Mouse (Mus musculus): ENCODE results near the gene Cadm3. TPM values are rescaled to one million over a fixed set of nuclear protein-coding genes. Genes with fewer than 3 reads are reported as not detected.

Gene Cadm3
- polyA plus RNA-seq, 1 experiment from 2014 or later = 6.1 TPM

DNA sequence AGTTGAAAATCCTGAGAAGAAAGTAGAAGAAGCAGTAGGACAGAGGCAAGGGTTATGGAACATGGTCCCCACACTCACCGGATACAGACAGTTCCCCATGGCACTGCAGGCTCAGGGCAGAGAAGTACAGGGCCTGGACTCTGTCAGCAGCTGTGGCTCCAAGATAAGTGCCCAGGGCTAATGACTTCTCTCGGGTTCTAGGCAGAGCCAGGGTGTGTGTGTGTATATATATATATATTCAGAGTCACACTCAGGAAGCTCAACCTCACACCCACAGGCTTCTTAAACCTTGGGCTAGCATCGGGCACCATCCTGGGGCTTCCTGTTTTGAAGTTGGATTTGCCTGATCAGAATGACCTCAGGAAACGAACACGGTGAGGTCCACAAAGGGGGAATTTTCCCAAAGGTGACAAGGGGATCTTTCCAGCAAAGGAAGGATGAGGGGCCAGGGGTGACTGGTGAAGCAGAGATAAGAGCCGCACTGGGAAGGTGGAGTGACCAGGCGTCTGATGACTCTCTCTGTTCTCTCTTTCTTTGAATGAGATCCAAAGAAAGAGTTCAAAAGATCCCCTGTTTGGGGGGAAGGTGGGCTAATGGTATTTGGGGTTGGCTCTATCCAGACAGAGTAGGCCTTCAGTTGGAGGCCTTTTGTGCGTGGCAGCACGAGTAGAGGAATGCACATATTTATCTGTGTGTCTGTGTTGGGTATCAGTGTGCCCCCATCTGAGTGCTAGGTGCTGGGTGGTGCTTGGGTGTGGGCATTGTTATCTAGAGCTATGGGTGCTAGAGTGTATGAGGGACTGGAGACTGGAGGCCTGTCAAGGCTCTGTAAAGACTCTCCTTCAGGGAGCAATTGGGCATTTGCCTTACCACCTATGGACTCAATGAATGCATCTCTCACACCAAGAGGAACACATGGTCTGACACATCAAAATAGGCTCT is 33.9 kb downstream of the Cadm3 start, which contains the start of gene Ackr1:
Gene Ackr1, minus strand, starts transcription at position 439 of the 942 bp plus-strand sequence.
- peak; percentile 21; the same call in 1 of the 2 replicates for ATAC-seq (ENCODE audit: insufficient number of reproducible peaks, insufficient read depth, low FRiP score, low TSS enrichment, low read depth)
- Histone ChIP-seq H3K4me3 (no peak within 1 kb of the TSS), H3K9ac (no peak within 1 kb of the TSS), H3K4me1 (peaks cover 12% of the 10 kb centered on the region), H3K4me2 (no peak within 1 kb of the TSS), H3K27me3 (no peaks in the 10 kb centered on the region), H3K36me3 (no peaks in the 10 kb centered on the region), H3K27ac (no peak within 1 kb of the TSS), H3K9me3 (no peaks in the 10 kb centered on the region)
- WGBS = 65% methylated on average over 9 of the region's 9 CpGs

DNA sequence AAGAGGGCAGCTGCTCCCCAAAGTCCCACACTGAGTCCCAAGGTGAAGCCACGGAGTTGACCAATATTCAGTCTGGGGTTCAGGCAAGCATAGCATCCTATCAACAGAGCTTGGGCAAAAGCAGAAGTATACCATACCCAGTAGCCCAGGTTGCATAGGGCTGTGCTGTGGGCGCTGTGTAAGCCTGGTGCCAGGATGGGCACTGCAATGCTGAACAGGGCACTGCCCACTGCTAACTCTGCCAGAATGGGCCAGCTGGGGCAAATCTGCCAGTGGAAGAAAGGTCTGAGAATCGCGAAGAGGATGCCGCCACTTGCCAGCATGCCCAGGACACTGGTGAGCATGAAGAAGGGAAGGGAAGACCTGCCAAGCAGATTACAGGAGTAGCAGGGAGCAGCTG is 35.1 kb downstream of the Cadm3 start:
- Histone ChIP-seq H3K9ac (no peak overlapping the region), H3K4me3 (no peak overlapping the region), H3K36me3 (no peaks in the 10 kb centered on the region), H3K4me2 (no peak overlapping the region), H3K27ac (no peak overlapping the region), H3K9me3 (no peaks in the 10 kb centered on the region), H3K4me1 (peaks cover 12% of the 10 kb centered on the region), H3K27me3 (no peaks in the 10 kb centered on the region)
- no peak for ATAC-seq (ENCODE audit: insufficient number of reproducible peaks, insufficient read depth, low FRiP score, low TSS enrichment, low read depth)
- 94% methylated on average over 5 of the region's 5 CpGs for WGBS

DNA sequence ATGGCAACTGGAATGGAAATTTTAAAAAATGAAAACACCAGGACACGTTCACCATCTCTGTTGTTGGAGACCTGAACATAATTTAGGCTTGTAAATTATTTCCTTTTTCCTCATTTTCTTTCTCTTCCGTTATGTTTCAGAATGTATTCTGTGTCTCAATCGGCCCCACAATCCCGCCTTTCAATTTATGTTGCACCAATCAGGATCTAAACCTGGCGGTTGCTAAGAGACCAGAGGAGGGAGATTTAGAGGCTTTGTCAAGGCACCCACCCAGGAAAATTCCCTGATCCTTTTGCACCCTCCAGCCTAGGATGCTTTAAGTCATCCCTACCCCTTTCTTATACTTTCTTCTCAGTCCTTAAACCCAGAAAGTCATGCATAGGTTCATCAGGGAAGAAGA is 37.8 kb downstream of the Cadm3 start:
- Histone ChIP-seq H3K9me3 (no peaks in the 10 kb centered on the region), H3K27me3 (no peaks in the 10 kb centered on the region), H3K27ac (no peak overlapping the region), H3K4me2 (no peak overlapping the region), H3K9ac (no peak overlapping the region), H3K4me1 (peaks cover 4% of the 10 kb centered on the region; the same call in 1 of the 2 replicates), H3K36me3 (no peaks in the 10 kb centered on the region), H3K4me3 (no peak overlapping the region)
- no peak for ATAC-seq (ENCODE audit: insufficient number of reproducible peaks, insufficient read depth, low FRiP score, low TSS enrichment, low read depth)
- WGBS = 70% methylated on average over 5 of the region's 5 CpGs

DNA sequence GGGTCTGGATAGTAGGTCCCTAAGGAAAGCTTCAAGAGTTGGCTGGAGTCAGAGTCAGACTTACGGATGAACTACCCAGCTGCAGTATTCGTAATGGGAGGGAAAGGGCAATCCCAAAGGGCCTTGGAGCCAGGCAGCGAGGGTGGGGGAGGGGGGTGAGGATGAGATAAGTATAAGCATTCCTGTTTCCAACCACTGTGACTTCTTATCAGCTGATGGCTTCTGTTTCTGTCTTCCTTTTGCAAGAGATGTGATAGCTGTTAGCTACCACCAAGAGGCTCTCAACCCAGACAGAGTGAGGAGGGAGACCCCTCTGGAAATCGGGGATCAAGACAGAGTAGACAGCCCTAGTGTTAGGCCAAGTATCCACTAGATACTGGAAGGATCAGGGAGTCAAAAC is 38.3 kb downstream of the Cadm3 start:
- H3K27me3 ChIP-seq = no peaks in the 10 kb centered on the region
- H3K36me3 ChIP-seq = no peaks in the 10 kb centered on the region
- H3K9me3 ChIP-seq = no peaks in the 10 kb centered on the region
- no peak overlapping the region for H3K4me3 ChIP-seq
- H3K9ac ChIP-seq = no peak overlapping the region
- 44% methylated on average over 4 of the region's 4 CpGs for WGBS
- H3K4me2 ChIP-seq = no peak overlapping the region
- no peak overlapping the region for H3K27ac ChIP-seq
- no peak for ATAC-seq (ENCODE audit: insufficient number of reproducible peaks, insufficient read depth, low FRiP score, low TSS enrichment, low read depth)
- peaks cover 4% of the 10 kb centered on the region; the same call in 1 of the 2 replicates for H3K4me1 ChIP-seq

DNA sequence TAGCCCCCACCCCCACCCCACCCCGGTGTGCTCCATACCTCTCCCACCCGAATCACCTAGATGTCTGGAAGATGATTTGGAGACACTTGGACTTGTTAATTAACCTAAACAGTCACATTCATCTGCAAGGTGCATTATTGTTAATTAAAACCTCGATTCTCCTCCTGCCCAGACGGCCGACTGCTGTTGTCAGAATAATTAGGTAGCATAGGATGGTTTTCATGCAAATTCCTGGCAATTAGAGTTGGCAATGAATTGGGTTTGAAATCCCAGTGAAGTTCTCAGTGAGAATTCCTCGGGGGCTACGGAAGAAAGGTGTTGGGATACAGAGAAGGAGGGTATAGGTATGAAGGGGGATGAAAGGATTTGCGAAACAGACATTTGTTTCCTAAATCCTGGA is 39.0 kb downstream of the Cadm3 start:
- Histone ChIP-seq H3K4me2 (no peak overlapping the region), H3K4me1 (peaks cover 4% of the 10 kb centered on the region; the same call in 1 of the 2 replicates), H3K27me3 (no peaks in the 10 kb centered on the region), H3K27ac (no peak overlapping the region), H3K9me3 (no peaks in the 10 kb centered on the region), H3K9ac (no peak overlapping the region), H3K36me3 (no peaks in the 10 kb centered on the region), H3K4me3 (no peak overlapping the region)
- no peak for ATAC-seq (ENCODE audit: insufficient number of reproducible peaks, insufficient read depth, low FRiP score, low TSS enrichment, low read depth)
- WGBS = 51% methylated on average over 8 of the region's 8 CpGs

DNA sequence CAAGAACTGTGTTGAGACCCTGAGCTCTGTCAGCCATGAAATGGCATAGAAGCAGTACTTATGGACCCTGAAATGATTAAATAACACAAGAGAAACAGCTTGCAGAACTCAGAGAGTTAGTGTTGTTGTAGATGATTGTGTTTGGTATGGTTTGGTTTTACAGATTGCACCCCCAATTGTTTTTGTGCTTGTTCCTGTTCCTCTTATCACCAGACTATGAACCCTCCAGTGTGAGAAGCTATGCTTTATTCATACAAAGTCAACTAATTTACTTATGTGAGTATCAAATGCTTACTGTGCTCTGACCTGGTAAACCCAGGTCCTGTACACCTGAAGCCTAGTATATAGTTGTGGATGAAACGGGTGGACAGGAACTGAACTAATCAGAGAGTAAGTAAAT is 40.9 kb downstream of the Cadm3 start:
- 55% methylated on average over 1 of the region's 1 CpGs for WGBS
- no peaks in the 10 kb centered on the region for H3K9me3 ChIP-seq
- no peak for ATAC-seq (ENCODE audit: insufficient number of reproducible peaks, insufficient read depth, low FRiP score, low TSS enrichment, low read depth)

DNA sequence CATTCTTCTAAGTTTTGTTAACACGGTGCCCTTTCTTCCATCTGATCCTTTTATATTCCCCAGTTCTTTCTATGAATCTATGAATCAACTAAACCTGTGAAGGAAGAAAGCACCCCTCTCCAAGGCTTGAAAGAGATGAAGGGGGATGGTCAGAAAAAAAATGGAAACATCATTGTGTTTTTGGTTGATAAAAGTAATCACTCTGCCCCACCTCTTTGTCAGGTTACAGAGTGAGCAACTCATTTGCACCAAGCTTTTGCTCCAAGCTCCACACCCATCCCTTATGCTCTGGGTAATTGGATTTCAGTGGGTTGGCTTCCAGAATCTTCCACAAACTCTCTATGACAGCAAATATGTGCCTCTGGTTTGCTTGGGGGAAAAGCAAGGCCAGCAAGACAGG is 42.1 kb downstream of the Cadm3 start:
- no peak overlapping the region for H3K4me3 ChIP-seq
- ATAC-seq (ENCODE audit: insufficient number of reproducible peaks, insufficient read depth, low FRiP score, low TSS enrichment, low read depth) = no peak
- 92% methylated on average over 1 of the region's 1 CpGs for WGBS
- H3K27ac ChIP-seq = no peak overlapping the region
- no peaks in the 10 kb centered on the region for H3K9me3 ChIP-seq
- no peaks in the 10 kb centered on the region for H3K27me3 ChIP-seq
- H3K4me2 ChIP-seq = no peak overlapping the region
- no peaks in the 10 kb centered on the region for H3K36me3 ChIP-seq
- H3K9ac ChIP-seq = no peak overlapping the region
- H3K4me1 ChIP-seq = peaks cover 4% of the 10 kb centered on the region; the same call in 1 of the 2 replicates

More for the DNA sequence above, 40.9 kb downstream of the Cadm3 start:
- Histone ChIP-seq H3K4me3 (no peak overlapping the region), H3K4me1 (peaks cover 4% of the 10 kb centered on the region; the same call in 1 of the 2 replicates), H3K9ac (no peak overlapping the region), H3K4me2 (no peak overlapping the region), H3K27me3 (no peaks in the 10 kb centered on the region), H3K36me3 (no peaks in the 10 kb centered on the region), H3K27ac (no peak overlapping the region)

DNA sequence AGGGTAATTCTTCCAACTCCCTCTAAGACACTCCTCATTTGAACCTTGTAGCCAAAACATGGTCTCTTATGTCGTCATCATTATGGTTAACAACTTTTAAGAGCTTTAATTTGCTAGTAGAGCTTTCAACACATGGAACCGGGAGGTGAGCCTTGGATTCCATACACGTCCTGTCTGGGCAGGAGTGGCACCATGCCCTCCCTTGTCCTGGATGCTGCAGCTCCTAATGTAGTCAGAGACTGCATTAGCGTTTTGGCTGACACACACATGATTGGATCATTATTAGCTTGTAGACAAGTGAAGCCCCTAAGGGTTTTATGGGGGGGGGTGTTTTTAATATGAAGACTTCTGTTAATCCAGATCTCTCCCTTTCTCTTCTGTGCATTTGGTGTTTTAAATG is 42.5 kb downstream of the Cadm3 start:
- Histone ChIP-seq H3K4me1 (peaks cover 4% of the 10 kb centered on the region; the same call in 1 of the 2 replicates), H3K36me3 (no peaks in the 10 kb centered on the region), H3K4me3 (no peak overlapping the region), H3K9ac (no peak overlapping the region), H3K27ac (no peak overlapping the region), H3K4me2 (no peak overlapping the region), H3K27me3 (no peaks in the 10 kb centered on the region), H3K9me3 (no peaks in the 10 kb centered on the region)
- no peak for ATAC-seq (ENCODE audit: insufficient number of reproducible peaks, insufficient read depth, low FRiP score, low TSS enrichment, low read depth)
- 64% methylated on average over 4 of the region's 4 CpGs for WGBS

DNA sequence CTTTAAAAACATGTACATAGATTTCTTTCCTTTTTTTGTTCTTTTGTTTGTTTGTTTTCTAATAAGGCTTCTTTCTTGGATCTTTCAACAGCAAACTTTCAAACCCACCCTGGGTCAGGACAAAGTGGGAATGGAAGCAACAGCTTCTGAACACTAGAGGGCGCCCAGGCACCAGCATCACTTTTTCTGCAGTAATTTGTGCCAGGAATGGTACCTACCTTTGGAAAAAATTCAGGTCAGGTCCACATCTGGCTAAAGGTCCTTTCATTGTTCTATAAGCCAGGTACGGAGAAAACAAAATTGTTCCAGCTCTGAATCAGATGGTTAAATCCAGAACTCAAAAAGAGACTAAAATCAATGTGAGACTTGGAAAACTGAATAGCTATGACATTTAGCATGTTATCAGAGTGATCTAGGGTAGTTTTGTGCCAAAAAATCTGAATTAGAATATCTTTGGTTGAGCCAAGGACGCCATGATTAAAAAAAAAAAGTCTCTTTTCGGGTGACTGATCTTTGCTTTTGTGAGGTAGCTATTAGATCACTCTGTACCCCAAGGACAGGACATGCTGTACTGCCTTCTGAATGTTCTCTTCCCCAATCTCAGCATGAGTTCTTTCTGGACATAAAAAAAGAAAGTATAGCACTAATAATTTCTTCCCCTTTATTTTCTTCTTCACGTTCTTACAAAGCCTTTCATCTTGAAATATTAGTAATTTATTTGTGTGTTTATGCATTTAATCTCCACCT is 43.5 kb downstream of the Cadm3 start:
- Histone ChIP-seq H3K4me3 (no peak overlapping the region), H3K4me1 (peaks cover 2% of the 10 kb centered on the region; the same call in 1 of the 2 replicates), H3K9ac (no peak overlapping the region), H3K36me3 (no peaks in the 10 kb centered on the region), H3K9me3 (no peaks in the 10 kb centered on the region), H3K27ac (no peak overlapping the region), H3K27me3 (no peaks in the 10 kb centered on the region), H3K4me2 (no peak overlapping the region)
- 34% methylated on average over 5 of the region's 5 CpGs for WGBS
- no peak for ATAC-seq (ENCODE audit: insufficient number of reproducible peaks, insufficient read depth, low FRiP score, low TSS enrichment, low read depth)

DNA sequence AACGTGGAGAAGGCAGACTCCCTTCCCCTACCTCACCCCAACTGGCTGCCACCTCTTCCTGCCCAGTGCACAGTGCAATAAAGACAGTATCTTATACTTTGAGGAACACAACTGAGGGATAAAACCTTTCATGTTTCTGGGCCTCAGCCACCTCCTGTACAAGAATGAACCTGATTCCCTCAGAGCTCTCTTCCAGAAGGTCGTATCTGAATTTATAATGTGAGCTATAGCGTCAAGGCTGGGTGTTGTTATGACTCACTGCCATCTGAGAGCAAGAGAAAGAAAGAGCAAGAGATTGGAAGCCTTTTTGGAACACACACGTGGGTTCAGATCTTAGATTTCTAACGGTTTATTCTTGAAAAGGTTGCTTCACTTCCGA is 45.3 kb downstream of the Cadm3 start:
- no peaks in the 10 kb centered on the region for H3K27me3 ChIP-seq
- no peaks in the 10 kb centered on the region for H3K36me3 ChIP-seq
- H3K27ac ChIP-seq = no peak overlapping the region
- 69% methylated on average over 6 of the region's 6 CpGs for WGBS
- no peaks in the 10 kb centered on the region for H3K9me3 ChIP-seq
- no peak for ATAC-seq (ENCODE audit: insufficient number of reproducible peaks, insufficient read depth, low FRiP score, low TSS enrichment, low read depth)
- H3K4me2 ChIP-seq = no peak overlapping the region
- H3K4me1 ChIP-seq = no peaks in the 10 kb centered on the region
- no peak overlapping the region for H3K9ac ChIP-seq
- H3K4me3 ChIP-seq = no peak overlapping the region

DNA sequence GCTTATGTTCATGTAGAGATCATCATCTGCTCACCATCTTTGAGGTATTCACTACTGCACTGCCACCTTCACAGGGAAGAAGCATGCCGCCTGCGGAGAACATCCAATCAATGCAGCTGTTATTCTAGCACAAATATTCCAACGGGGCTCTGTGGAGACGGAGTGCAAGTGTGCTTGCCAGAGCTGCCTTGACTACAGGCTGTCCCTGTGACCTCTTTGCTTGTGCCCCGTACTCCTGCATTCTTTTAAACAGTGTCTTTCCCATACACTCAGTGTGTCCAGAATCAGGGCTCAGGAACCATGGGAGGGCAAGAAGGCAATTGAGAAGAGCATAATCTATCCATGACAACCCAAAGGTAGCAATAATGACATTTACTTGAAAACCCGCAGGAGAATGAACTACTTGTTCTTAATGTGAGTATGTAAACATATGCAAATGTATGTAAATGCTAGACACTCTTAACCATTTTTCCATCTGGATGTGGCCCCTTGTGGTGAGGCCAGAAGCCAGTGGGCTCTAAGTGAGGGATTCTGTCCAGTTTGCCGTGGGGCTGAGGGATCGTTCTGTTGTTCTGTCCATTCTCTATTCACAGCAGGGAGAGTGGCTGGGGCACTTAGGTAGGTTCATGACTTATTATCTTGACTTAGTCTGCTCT is 45.8 kb downstream of the Cadm3 start:
- Histone ChIP-seq H3K9me3 (no peaks in the 10 kb centered on the region), H3K4me3 (no peak overlapping the region), H3K27me3 (no peaks in the 10 kb centered on the region), H3K27ac (no peak overlapping the region), H3K4me2 (no peak overlapping the region), H3K36me3 (no peaks in the 10 kb centered on the region), H3K9ac (no peak overlapping the region), H3K4me1 (no peaks in the 10 kb centered on the region)
- 75% methylated on average over 8 of the region's 8 CpGs for WGBS
- no peak for ATAC-seq (ENCODE audit: insufficient number of reproducible peaks, insufficient read depth, low FRiP score, low TSS enrichment, low read depth)
